Mouse (Mus musculus): Measurements from ENCODE around the gene Fignl1. TPM values are rescaled to one million over a fixed set of nuclear protein-coding genes. Genes with fewer than 3 reads are reported as not detected.

Fignl1 gene
- total and polyA plus RNA-seq, 3 experiments = 34.2 to 59.9 (median 51.2) TPM

DNA sequence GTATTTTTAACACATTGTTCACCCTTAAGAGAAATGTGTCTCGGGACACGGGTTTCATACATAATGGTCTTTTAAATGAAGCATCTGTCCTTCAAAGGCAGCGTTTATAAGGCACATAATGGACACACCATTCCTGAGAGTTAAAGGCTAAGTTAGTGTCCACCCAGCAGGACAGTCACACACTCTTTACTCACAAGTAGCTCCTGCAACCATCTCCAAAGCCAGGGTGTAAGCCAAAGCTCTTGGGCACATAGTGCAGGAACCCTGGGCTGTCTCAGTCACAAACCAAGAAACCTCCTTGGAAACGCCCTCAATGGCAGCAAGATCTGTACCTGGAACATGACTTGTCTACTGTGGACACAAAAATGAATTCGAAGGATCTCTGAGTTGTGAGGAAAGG is 55.9 kb downstream of the Fignl1 start:
- DNase-seq (ENCODE audit: low read depth, low spot score) = no peak
- peaks cover 0 to 39% of the 10 kb centered on the region in 2 experiments; a peak in 3 of 4 replicates for H3K36me3 ChIP-seq (ENCODE audit: control insufficient read depth in 1 of 2, insufficient read depth in 2 of 2, low read length in 2 of 2)
- H3K79me2 ChIP-seq (ENCODE audit: control insufficient read depth, insufficient read depth, low read length, poor library complexity) = no peaks in the 10 kb centered on the region
- H3K9ac ChIP-seq (ENCODE audit: control insufficient read depth, low read depth, low read length, poor library complexity, severe bottlenecking) = no peak overlapping the region
- no peak overlapping the region for H3K4me3 ChIP-seq (ENCODE audit: control insufficient read depth in 1 of 2, insufficient read depth in 1 of 2, low read depth in 2 of 2, low read length in 2 of 2)
- no peak overlapping the region for H3K27ac ChIP-seq (ENCODE audit: control insufficient read depth, low read depth, low read length)
- no peaks in the 10 kb centered on the region for H3K9me3 ChIP-seq (replicated peaks; ENCODE audit: insufficient read depth, low read length)
- no peaks in the 10 kb centered on the region for H3K4me1 ChIP-seq (ENCODE audit: control insufficient read depth in 1 of 2, insufficient read depth in 2 of 2, low read length in 2 of 2)
- no peak for TF ChIP-seq CTCF (IDR thresholded peaks at IDR 0.05 in 2 of 3, conservative IDR thresholded peaks at IDR 0.05 in 1 of 3; ENCODE audit: control insufficient read depth in 1 of 3, insufficient read depth in 1 of 3, low read depth in 2 of 3, low read length in 3 of 3, poor library complexity in 1 of 3, severe bottlenecking in 1 of 3)
- no peaks in the 10 kb centered on the region for H3K27me3 ChIP-seq (ENCODE audit: control insufficient read depth in 1 of 2, insufficient read depth in 2 of 2, low read length in 2 of 2)

DNA sequence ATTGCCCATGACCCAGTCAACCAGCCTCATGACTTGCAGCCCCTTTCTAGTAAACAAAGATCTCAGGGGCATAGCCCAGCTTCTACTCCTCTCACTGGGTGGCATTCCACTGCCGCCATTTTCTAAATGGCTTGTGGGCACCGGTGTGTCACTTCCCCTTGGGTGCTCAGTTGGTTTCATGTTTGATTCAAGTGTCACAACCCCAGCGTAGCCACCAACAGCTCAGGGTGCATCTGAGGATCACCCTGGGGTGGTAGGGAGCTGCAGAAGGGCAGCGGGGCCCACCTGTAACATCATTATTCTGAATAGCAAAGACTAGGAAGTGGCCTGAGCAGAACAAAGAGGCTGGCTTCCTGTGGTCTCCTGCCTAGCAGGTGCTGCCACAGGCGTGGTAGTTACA is 57.7 kb downstream of the Fignl1 start:
- Histone ChIP-seq H3K27me3 (ENCODE audit: control insufficient read depth in 1 of 2, insufficient read depth in 2 of 2, low read length in 2 of 2) (no peaks in the 10 kb centered on the region), H3K4me1 (ENCODE audit: control insufficient read depth in 1 of 2, insufficient read depth in 2 of 2, low read length in 2 of 2) (no peaks in the 10 kb centered on the region), H3K4me3 (ENCODE audit: control insufficient read depth in 1 of 2, insufficient read depth in 1 of 2, low read depth in 2 of 2, low read length in 2 of 2) (no peak overlapping the region), H3K9me3 (replicated peaks; ENCODE audit: insufficient read depth, low read length) (no peaks in the 10 kb centered on the region), H3K27ac (ENCODE audit: control insufficient read depth, low read depth, low read length) (no peak overlapping the region), H3K79me2 (ENCODE audit: control insufficient read depth, insufficient read depth, low read length, poor library complexity) (no peaks in the 10 kb centered on the region), H3K36me3 (ENCODE audit: control insufficient read depth in 1 of 2, insufficient read depth in 2 of 2, low read length in 2 of 2) (peaks cover 0 to 32% of the 10 kb centered on the region in 2 experiments; a peak in 3 of 4 replicates), H3K9ac (ENCODE audit: control insufficient read depth, low read depth, low read length, poor library complexity, severe bottlenecking) (no peak overlapping the region)
- TF ChIP-seq USF2 (IDR thresholded peaks at IDR 0.05; ENCODE audit: borderline replicate concordance in 1 of 2, insufficient read depth in 1 of 2, low read depth in 1 of 2, low read length in 2 of 2) = no peak
- no peak for TF ChIP-seq ZC3H11A (IDR thresholded peaks at IDR 0.05; ENCODE audit: low read depth, low read length)
- no peak for TF ChIP-seq HCFC1 (IDR thresholded peaks at IDR 0.05; ENCODE audit: low read depth, low read length)
- TF ChIP-seq CTCF (IDR thresholded peaks at IDR 0.05 in 2 of 3, conservative IDR thresholded peaks at IDR 0.05 in 1 of 3; ENCODE audit: control insufficient read depth in 1 of 3, insufficient read depth in 1 of 3, low read depth in 2 of 3, low read length in 3 of 3, poor library complexity in 1 of 3, severe bottlenecking in 1 of 3) = no peak
- no peak for TF ChIP-seq SIN3A (IDR thresholded peaks at IDR 0.05; ENCODE audit: low read length)
- TF ChIP-seq RAD21 (IDR thresholded peaks at IDR 0.05; ENCODE audit: low read depth, low read length) = no peak
- no peak for TF ChIP-seq POLR2AphosphoS5 (IDR thresholded peaks at IDR 0.05; ENCODE audit: borderline replicate concordance, low read depth, low read length)
- TF ChIP-seq SMC3 (IDR thresholded peaks at IDR 0.05; ENCODE audit: low read depth, low read length) = no peak
- no peak for TF ChIP-seq MYC (IDR thresholded peaks at IDR 0.05; ENCODE audit: low read depth, low read length)
- no peak for TF ChIP-seq ZNF384 (IDR thresholded peaks at IDR 0.05; ENCODE audit: low read depth, low read length)
- DNase-seq (ENCODE audit: low read depth, low spot score) = no peak

DNA sequence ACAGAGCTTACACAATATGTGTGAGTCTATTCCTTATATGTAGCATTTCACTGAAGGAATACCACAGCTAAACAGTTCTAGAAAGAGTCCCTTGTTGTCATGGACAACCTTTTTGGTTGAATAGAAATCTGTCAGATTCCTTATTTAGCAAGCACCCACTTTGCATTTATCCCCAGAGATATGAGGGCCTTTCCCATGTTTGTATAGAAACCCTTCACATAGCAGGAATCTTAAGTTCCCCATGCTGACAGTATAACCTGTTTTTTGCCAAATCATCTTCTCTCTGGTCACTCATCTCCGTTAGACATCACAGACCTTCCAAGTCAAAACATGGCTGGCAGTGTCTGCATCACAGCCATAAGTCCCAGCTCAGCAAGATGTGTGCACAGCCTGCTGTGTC is 64.5 kb downstream of the Fignl1 start:
- Histone ChIP-seq H3K9me3 (replicated peaks; ENCODE audit: insufficient read depth, low read length) (no peaks in the 10 kb centered on the region), H3K36me3 (ENCODE audit: control insufficient read depth in 1 of 2, insufficient read depth in 2 of 2, low read length in 2 of 2) (peaks cover 21 to 31% of the 10 kb centered on the region in 2 experiments), H3K79me2 (ENCODE audit: control insufficient read depth, insufficient read depth, low read length, poor library complexity) (peaks cover under 1% of the 10 kb centered on the region; the same call in 1 of the 2 replicates), H3K9ac (ENCODE audit: control insufficient read depth, low read depth, low read length, poor library complexity, severe bottlenecking) (no peak overlapping the region), H3K27me3 (ENCODE audit: control insufficient read depth in 1 of 2, insufficient read depth in 2 of 2, low read length in 2 of 2) (no peaks in the 10 kb centered on the region), H3K27ac (ENCODE audit: control insufficient read depth, low read depth, low read length) (no peak overlapping the region), H3K4me1 (ENCODE audit: control insufficient read depth in 1 of 2, insufficient read depth in 2 of 2, low read length in 2 of 2) (peaks cover 11 to 18% of the 10 kb centered on the region in 2 experiments), H3K4me3 (ENCODE audit: control insufficient read depth in 1 of 2, insufficient read depth in 1 of 2, low read depth in 2 of 2, low read length in 2 of 2) (no peak overlapping the region)
- TF ChIP-seq POLR2A (IDR thresholded peaks at IDR 0.05; ENCODE audit: control insufficient read depth in 1 of 2, insufficient read depth in 1 of 2, low read depth in 1 of 2, low read length in 2 of 2, poor library complexity in 1 of 2) = peak in 1 of 2 experiments; percentile 29; a peak in 1 of 4 replicates
- TF ChIP-seq NRF1 (IDR thresholded peaks at IDR 0.05; ENCODE audit: insufficient read depth, low read depth, low read length, poor library complexity, severe bottlenecking) = no peak
- no peak for DNase-seq (ENCODE audit: low read depth, low spot score)
